Mouse (Mus musculus) left cerebral cortex, adult 18-20 months (tissue): ENCODE data around the gene Pfkp. TPM values are rescaled to one million over a fixed set of nuclear protein-coding genes. Genes with fewer than 3 reads are reported as not detected.

Experiments
- DNase-seq, 2 experiments: peaks; one replicate each; pipeline ENCODE4 v3.0.0; 2021 to 2022; ENCODE audit warnings: low spot score in 2 of 2, mixed read lengths in 1 of 2
- total RNA-seq, 2 experiments: library from RNA; stranded (reverse); gene quantifications; 2 replicates each; pipeline ENCODE4 v1.2.3; 2021

The Pfkp gene
- total RNA-seq, 2 experiments from 2014 or later = 318 to 320 TPM

DNA sequence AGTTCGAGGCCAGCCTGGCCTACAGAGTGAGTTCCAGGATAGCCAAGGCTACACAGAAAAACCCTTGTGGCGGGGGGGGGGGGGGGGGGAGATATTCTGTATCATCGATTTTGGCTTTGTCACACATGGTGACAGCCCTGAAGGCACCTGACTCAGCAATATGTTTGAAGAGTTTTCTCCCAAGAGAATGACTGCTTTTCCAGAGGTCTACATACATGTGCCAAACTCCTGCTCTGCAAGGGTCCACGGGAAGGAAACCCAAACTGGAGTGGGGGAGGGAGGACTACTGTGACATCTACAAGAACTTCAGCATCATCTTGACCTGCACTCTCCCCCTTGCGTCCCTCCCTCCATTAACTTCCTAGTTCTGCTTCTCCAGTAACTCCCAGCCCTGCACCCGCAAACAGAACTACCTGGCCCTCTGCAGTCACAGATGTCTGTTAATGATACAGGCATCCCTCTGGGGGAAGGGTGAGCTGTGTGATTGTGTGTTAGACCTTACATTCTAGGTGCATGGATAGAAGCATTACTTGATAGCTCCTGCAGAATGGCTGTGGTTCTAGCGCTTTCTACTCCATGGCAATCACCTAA is 10.9 kb downstream of the Pfkp start:
- DNase-seq = no peak

DNA sequence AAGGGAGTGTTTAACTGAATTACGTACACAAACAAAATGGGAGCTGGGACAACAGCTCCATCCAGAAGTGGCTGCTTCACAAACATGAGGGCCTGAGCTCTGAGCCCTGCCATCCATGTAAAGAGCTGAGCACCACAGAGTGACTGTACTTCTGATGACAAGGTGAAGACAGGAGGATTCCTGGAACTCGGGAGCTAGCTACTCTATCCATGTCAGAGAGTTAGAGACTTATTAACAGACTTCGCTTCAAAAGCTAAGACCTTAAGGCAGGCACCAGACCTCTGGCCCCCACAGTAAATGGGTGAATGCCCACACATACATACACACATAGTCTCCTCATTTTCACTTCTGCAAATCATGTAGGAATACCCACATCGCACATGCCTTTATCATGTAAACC is 11.6 kb downstream of the Pfkp start:
- DNase-seq = no peak

GRCm38 (mm10) chr13:6636520-6636919 is 12.1 kb downstream of the Pfkp start:
- no peak for DNase-seq

DNA sequence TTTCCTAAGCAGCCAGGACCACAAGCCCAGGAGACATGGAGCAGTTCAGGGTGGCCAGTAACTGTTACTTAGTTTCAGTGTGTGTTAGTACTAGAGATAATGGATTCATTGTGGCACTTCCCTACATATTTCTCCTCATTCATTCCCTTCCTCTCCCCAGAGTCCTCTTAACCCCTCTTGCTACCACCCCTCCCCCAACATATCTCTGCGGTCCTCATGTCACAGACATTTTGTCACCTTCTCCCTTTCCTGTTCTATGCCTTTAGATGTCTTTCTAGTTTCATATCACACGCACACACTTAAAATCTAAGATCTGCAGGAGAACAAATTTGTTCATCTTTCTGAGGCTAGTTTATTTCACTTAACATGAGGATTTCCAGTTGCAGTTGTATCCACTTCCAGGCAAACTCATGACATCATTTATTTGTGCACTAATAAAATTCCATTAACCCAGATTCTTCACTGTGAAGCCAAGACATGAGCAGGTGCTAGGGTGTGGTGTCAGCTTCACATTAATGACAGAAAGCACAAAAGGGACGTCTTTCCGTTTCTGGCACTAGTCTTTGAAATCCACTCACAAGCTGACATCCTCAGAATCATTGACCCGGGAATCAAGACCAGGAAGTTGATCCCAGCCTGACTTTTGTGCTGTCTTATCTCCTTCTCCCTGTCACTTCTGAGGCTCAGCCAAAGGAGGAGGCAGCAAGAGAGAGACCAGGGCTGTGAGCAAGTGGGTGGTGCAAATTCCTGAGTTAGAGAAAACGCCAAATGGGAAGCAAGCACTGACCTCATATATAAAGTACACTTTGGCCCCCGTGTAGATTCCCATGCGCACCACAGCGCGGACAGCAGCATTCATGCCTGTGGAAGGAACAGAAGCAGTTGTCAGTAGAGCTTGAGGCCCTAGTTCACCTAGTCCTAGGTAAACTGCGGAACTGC is 13.2 kb downstream of the Pfkp start:
- no peak for DNase-seq

- no peak for DNase-seq
Measured at GRCm38 (mm10) chr13:6634063-6634462, 14.5 kb downstream of the Pfkp start.

GRCm38 (mm10) chr13:6633524-6633923 is 15.1 kb downstream of the Pfkp start:
- no peak for DNase-seq

DNA sequence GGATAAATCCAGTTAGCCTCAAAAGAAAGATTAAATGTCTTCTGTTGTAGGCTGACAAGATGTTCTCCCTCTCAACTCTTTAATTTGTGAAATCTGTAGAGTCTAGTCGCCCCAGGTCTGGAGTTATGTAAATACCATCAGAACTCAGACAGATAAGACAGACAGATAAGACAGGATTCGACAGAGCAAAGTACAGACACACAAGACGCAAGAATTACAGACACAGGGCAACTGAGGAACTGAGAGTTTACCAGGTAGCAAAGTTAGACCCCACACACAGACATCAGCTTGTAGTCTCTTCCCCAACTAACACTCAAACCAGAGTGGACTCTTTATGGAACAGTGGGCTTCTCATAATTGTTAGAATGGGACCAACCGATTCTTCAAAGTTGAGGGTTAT is 15.6 kb downstream of the Pfkp start:
- no peak for DNase-seq

GRCm38 (mm10) chr13:6632513-6632912 is 16.1 kb downstream of the Pfkp start:
- DNase-seq = no peak

DNA sequence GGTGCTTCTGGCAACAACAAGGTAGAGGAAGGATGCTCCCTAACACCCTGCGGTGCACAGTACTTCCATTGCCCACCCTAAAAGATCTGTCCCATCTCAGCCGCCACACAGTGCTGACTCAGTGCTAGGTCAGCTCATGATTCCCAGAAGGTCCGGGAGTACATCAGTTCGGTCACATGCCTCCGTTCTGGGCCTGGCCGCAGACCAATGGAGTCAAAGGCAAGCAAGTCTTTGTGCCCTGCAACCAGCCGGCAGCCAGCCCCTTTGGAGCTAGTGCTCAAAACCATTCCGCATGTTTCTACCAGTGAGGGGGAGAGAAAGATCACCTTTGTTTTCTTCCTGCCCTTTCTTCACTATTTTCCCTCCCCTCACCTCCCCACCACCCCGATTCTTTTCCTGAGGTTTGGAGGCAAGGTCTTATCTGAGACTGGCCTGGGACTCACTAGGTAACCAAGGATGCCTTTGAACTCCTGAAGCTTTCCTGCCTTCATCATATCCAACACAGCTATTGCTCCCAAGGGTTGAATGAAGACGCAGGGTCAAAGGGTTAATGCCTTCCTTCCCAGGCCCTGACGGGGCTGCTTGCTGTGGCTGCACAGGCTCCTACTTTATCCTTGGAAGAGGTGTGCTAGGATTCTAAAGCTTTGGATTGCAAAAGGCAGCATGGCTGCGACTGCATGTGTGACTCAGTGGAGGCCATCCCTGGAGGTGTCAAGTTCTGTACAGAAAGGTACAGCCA is 16.6 kb downstream of the Pfkp start:
- peak in 1 of 2 experiments; percentile 28 for DNase-seq

- peak in 1 of 2 experiments; percentile 57 for DNase-seq
Measured at GRCm38 (mm10) chr13:6630660-6631059, 17.9 kb downstream of the Pfkp start.

DNA sequence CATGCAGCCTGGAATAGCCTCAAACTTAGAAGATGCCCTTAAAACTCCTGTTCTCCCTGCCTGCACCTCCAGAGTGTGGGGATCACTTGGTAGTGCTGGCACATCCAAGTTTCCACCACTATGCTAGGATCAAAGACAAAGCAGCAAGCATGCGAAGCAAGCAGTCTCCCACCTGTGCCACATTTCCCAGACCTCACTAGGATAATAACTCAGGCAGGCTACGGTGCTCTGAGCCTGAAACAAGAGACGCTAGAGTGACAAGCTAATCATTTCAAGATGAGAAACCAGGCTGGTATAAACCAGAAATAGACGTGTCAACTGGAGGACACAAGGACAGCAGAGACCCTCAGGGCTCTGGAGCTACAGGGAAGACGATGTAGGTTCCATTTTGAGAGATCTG is 18.6 kb downstream of the Pfkp start:
- no peak for DNase-seq

DNA sequence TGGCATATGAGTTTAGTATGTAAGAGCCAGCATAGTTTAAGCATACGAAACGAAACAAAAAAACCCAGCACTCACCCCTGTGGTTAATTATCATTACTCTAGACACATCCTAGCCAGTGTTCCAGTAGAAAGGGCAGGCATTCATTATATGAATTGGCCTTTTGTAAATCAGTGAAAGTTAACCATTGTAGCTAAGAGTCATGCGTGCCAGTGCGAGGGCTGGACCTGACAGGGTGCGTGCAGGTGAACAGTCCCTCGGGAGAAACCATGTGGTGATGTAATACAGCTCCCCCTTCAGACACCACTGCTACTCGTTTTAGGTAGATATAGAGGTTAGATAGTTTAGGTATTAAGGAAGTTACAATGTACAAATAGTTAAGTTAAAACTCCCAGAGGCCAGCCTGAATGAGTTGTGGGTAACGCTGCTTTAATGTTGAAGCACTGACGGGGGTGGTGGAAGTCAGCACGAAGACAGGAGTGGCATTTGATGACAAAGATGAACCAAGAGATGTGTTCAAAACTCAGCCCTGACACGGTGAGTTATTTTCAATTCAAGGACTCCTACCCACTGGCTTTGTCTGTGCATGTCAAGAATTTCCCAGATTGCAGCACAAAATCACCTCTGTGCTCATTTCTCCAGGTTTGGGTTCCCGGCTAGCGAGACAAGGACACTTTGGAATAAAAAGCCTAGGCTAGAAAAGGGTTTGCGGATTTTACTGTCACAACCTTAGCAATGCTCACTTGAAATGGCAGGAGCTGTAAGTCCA is 19.4 kb downstream of the Pfkp start:
- no peak for DNase-seq

- no peak for DNase-seq
Measured at GRCm38 (mm10) chr13:6628261-6628660, 20.3 kb downstream of the Pfkp start.

GRCm38 (mm10) chr13:6627352-6627751 is 21.2 kb downstream of the Pfkp start:
- DNase-seq = no peak

DNA sequence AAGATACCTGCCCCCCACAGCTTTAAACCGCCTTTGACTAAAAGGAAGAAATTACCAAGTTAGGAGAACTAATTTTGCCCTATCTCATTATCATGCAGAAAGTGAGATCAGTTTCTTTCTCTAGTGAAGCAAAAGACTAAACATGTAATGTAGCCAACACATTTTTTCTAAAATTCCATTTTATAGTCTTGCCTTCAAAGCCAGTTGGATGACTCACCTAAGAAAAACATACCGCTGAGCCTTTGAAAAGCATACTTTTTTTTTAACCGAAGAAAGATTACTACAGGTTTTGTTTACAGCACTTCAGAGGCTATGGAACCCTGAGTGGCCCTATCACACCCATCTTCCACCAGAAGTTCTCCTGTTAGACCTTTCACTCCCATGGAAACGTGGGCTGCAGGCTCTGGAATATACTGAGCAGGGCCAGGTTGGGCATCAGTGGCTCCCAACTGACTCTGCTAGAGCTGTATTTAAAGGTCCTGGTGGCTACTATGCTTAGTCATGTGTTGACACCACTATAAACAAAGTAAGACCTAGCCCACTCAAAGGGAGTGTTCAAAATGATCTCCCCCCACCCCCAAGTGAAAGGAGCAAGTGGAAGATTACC is 22.0 kb downstream of the Pfkp start:
- no peak for DNase-seq

DNA sequence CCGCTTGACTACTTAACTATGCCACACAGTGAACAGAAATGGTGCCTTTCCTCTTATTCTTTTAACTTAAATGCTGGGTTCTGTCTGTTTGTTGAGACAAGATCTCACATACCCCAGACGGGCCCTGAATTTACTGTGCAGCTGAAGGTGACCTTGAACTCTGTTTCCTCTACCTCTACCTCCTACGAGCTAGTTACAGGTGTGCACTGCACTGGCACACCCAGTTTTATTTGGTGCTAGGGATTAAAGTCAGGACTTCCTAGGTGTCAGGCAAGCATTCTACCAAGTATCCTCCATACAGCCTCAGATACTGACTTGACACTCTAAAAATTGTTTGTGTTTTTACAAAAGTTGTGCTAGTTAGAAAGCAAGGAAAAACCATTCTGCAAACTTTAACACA is 22.6 kb downstream of the Pfkp start:
- DNase-seq = no peak

- no peak for DNase-seq
Measured at GRCm38 (mm10) chr13:6624604-6625003, 24.0 kb downstream of the Pfkp start.

- no peak for DNase-seq
Measured at GRCm38 (mm10) chr13:6624121-6624520, 24.5 kb downstream of the Pfkp start.

GRCm38 (mm10) chr13:6621831-6622230 is 26.7 kb downstream of the Pfkp start:
- no peak for DNase-seq

DNA sequence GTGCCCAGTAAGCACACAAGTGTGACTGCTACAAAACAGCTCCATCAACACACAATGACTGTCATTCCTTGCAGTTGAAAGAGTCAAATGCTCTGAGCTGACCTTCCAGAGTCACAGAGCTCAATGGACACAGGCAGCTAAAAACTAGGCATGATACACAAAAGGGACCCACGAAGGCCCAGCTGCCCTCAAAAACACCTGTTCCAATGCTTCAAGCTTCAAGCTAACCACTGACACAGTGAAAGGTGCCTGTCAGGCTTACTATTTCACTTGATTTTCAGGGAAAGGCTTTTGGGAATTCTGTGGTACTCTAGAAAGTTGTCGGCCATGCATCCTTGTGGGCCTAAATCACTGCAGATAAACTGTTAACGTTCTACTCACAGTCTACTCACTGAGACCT is 28.3 kb downstream of the Pfkp start:
- no peak for DNase-seq

DNA sequence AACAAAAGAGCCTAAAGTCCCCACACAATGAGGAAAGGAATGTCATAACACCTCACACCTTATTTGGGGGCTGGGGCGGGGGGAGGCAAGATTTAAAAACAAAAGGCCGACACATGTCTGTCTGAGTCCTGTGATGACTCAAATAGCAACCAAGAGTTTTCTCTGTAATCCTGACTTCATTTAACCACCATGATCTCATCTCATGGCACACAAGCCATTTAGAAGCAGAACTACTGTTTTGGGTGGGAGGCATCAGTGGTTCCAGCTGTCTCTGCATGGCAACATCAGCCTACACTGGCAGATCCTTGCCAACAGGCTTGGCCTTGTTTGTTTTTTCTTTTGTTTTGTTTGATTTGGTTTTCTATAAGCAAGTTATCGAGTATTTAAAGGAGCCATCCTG is 29.9 kb downstream of the Pfkp start:
- DNase-seq = no peak
